Mouse (Mus musculus): Measurements from ENCODE around the gene Atp6v1e2.

The Atp6v1e2 gene

GRCm38 (mm10) chr17:86918786-86919185 is 28.9 kb downstream of the Atp6v1e2 start:
- no peak for DNase-seq (ENCODE audit: extremely low read depth, insufficient read length, low spot score)

GRCm38 (mm10) chr17:86917048-86917447 is 30.6 kb downstream of the Atp6v1e2 start, which contains the start of gene Tmem247:
Tmem247 (plus strand) TSS chr17:86917348.
- DNase-seq (ENCODE audit: extremely low read depth, insufficient read length, low spot score), result no peak

GRCm38 (mm10) chr17:86915540-86915939 is 32.2 kb downstream of the Atp6v1e2 start:
- DNase-seq (ENCODE audit: extremely low read depth, insufficient read length, low spot score), result no peak

- DNase-seq (ENCODE audit: extremely low read depth, insufficient read length, low spot score), result no peak
These were observed 34.6 kb downstream of the Atp6v1e2 start for GRCm38 (mm10) chr17:86913003-86913607.

GRCm38 (mm10) chr17:86911261-86911660 is 36.4 kb downstream of the Atp6v1e2 start:
- no peak for DNase-seq (ENCODE audit: extremely low read depth, insufficient read length, low spot score)

GRCm38 (mm10) chr17:86909733-86910495 is 37.8 kb downstream of the Atp6v1e2 start:
- DNase-seq (ENCODE audit: extremely low read depth, insufficient read length, low spot score), result peak; percentile 58

- DNase-seq (ENCODE audit: extremely low read depth, insufficient read length, low spot score), result no peak
These were observed 39.4 kb downstream of the Atp6v1e2 start for GRCm38 (mm10) chr17:86908316-86908715.

GRCm38 (mm10) chr17:86907092-86907491 is 40.6 kb downstream of the Atp6v1e2 start:
- DNase-seq (ENCODE audit: extremely low read depth, insufficient read length, low spot score), result no peak

GRCm38 (mm10) chr17:86906601-86907000 is 41.1 kb downstream of the Atp6v1e2 start:
- no peak for DNase-seq (ENCODE audit: extremely low read depth, insufficient read length, low spot score)

GRCm38 (mm10) chr17:86906136-86906461 is 41.6 kb downstream of the Atp6v1e2 start:
- DNase-seq (ENCODE audit: extremely low read depth, insufficient read length, low spot score), result peak; percentile 56

GRCm38 (mm10) chr17:86905297-86906135 is 42.2 kb downstream of the Atp6v1e2 start:
- peak; percentile 56 for DNase-seq (ENCODE audit: extremely low read depth, insufficient read length, low spot score)

- DNase-seq (ENCODE audit: extremely low read depth, insufficient read length, low spot score), result no peak
These were observed 43.5 kb downstream of the Atp6v1e2 start for GRCm38 (mm10) chr17:86904206-86904605.

GRCm38 (mm10) chr17:86903596-86903995 is 44.1 kb downstream of the Atp6v1e2 start:
- peak; percentile 68 for DNase-seq (ENCODE audit: extremely low read depth, insufficient read length, low spot score)

GRCm38 (mm10) chr17:86902399-86903067 is 45.2 kb downstream of the Atp6v1e2 start:
- DNase-seq (ENCODE audit: extremely low read depth, insufficient read length, low spot score), result no peak

- DNase-seq (ENCODE audit: extremely low read depth, insufficient read length, low spot score), result no peak
These were observed 47.1 kb downstream of the Atp6v1e2 start for GRCm38 (mm10) chr17:86900564-86900963.

- no peak for DNase-seq (ENCODE audit: extremely low read depth, insufficient read length, low spot score)
These were observed 47.9 kb downstream of the Atp6v1e2 start for GRCm38 (mm10) chr17:86899821-86900220.

GRCm38 (mm10) chr17:86897486-86898165 is 50.1 kb downstream of the Atp6v1e2 start:
- no peak for DNase-seq (ENCODE audit: extremely low read depth, insufficient read length, low spot score)

- DNase-seq (ENCODE audit: extremely low read depth, insufficient read length, low spot score), result no peak
These were observed 52.5 kb downstream of the Atp6v1e2 start for GRCm38 (mm10) chr17:86895191-86895590.

Measured in 3134 (cell line).